Mouse (Mus musculus): ENCODE results near the gene Hist1h4k.
"Not testable (repeated sequence)": the region's sequence is repeated elsewhere in the genome, so short reads cannot be mapped to it uniquely, and the experiment has no call there.

The Hist1h4k gene

GRCm38 (mm10) chr13:21750159-21751017 is at the start of gene Hist1h4k:
Hist1h4k (minus strand) TSS chr13:21750505.
- peak; percentile 84 for DNase-seq (ENCODE audit: low read depth)

- not testable (repeated sequence) for DNase-seq (ENCODE audit: low read depth)
Observed at GRCm38 (mm10) chr13:21797163-21797562, 46.9 kb upstream of the Hist1h4k start.

GRCm38 (mm10) chr13:21795584-21795983 is 45.3 kb upstream of the Hist1h4k start:
- no peak for DNase-seq (ENCODE audit: low read depth)

DNA sequence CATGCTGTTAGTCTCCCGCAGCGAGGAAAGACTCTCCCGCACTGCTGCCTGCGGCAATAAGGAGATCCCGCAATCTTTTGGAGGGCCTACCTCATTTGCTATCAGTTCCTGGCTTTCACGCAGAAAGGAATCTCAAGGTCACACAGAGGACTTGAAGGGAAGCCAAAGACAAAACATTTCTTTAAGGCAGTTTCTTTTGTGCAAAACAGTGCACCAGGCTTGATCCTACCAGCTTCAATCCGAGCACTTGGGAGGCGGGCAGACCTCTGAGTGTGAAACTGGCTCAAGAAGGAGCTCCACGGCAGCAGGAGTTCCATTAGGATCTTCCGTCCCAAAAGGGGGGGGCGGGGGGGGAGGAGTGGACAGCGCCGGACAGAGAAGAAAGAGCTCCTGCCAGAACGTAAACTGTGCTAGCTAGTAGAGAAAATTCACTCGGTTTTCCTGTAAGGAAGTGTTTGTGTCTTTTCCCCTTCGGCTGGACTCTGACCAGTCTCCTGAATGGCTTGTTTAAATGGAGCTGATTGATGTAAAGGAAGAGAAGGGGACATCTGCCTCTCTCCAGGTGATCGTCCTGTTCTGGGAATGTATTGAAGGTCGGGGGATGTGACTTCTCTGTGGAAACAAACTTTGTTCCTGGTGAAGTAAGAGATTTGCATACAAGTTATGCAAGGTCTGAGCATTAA is 40.4 kb upstream of the Hist1h4k start:
- DNase-seq (ENCODE audit: low read depth) = no peak

DNA sequence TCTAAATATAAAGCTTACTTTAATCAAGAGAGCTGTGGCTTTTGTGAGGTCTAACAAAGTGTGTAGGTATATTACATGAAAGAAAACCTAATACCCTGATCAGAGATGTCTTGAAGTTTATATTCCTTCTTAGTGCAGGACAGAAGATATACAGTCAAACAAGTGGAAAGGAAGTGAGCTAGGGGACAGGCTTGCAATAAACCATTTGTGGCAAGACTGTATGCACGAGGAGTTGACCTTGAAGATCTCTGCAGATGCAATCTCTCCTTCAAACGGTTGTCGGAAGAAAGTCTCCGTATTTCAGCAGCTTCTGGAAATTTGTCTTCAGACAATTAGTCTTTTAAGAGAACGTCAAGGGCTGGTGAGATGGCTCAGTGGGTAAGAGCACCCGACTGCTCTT is 39.6 kb upstream of the Hist1h4k start:
- DNase-seq (ENCODE audit: low read depth) = no peak

GRCm38 (mm10) chr13:21787760-21788593 is 37.7 kb upstream of the Hist1h4k start:
- DNase-seq (ENCODE audit: low read depth) = no peak

- peak; percentile 94 for DNase-seq (ENCODE audit: low read depth)
Observed at GRCm38 (mm10) chr13:21786899-21787629, 36.8 kb upstream of the Hist1h4k start, which contains the start of the genes Hist1h2an and Hist1h2bp. Hist1h2an (minus strand) TSS chr13:21787218. Hist1h2bp (plus strand) TSS chr13:21787461.

GRCm38 (mm10) chr13:21786189-21786898 is 36.0 kb upstream of the Hist1h4k start:
- DNase-seq (ENCODE audit: low read depth) = peak; percentile 56

DNA sequence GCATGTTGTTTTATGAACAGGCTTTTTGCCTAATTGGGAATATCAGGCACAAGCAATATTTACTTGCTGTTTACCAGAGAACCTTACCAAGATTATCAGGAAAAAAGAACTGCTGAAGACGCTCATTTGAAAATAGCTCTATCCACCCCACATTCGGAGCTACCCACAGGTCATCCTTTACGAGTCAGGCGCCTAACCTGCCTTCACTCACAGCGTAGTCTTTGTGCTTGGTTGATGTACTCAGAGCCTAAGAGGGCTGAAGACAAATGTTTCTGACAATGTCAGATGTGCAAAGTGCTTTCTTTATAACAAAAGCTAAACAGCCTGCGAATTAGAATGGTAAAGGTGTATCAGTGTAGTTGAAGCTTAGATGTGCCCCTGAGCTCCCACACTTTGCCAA is 34.0 kb upstream of the Hist1h4k start:
- no peak for DNase-seq (ENCODE audit: low read depth)

DNA sequence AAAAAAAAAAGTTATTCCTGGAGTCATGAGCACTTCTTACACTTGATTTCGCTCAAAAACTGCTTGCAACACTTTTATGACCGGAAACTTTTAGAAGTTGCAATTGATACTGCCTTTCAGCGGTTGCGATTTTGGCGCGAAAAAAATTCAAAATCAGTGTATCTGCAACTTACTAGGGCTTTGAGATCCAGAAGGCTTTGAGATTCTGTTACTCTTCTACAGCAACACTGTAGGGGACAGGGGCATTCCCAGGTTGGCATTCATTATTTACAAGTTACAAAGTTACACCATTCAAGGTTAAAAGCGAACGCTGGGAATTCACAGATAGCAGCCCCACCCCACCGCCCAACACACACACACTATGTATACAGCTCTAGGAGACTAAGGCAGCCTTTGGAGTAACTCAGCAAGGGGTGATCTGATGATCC is 33.4 kb upstream of the Hist1h4k start:
- peak; percentile 61 for DNase-seq (ENCODE audit: low read depth)

DNA sequence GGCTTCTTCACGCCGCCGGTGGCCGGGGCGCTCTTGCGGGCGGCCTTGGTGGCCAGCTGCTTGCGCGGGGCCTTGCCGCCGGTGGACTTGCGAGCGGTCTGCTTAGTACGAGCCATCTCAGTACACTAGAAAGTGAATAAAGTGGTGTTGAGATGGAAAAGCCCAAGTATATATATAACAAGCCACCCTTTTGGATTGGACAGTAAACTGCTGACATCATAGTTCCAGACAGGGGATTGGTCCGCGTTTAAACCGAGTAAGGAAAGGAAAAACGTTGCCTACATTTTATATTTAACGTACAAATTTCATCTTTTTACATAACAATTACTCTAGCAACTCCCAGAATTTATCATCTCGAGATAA is 32.9 kb upstream of the Hist1h4k start, which contains the start of gene Hist1h3i:
TSS of gene Hist1h3i (minus strand) at position 116 of the 363 bp plus-strand sequence.
- peak; percentile 91 for DNase-seq (ENCODE audit: low read depth)

DNA sequence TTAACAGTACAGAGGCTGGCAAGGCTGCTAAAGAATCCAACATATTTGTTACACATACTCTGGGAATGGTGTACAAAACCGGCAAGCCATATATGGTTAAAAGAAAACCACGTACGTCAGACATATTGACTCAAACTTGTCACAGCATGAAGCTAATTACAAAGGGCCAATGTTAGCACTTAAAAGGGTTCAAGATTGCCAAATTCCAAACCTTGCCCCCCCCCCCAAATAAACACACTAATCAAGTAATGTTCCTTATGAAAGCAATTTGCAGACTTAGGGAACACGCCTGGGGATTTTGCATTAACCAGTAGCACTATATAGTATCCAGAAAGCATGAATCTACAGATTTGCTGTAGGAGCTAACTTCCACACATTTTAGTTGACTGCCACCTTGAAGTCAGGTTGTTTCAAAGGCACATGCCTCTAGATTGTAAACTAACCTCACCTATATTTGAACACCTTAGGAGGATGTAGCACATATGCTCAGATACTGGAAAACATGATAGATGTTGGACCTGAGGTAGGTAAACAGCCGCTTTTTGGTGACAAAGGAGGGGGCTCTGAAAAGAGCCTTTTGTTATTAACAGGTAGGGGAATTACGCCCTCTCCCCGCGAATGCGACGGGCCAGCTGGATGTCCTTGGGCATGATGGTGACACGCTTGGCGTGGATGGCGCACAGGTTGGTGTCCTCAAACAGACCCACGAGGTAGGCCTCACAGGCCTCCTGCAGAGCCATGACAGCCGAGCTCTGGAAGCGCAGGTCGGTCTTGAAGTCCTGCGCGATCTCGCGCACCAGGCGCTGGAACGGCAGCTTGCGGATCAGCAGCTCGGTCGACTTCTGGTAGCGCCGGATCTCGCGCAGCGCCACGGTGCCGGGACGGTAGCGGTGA is 32.3 kb upstream of the Hist1h4k start:
- DNase-seq (ENCODE audit: low read depth) = peak; percentile 66

- DNase-seq (ENCODE audit: low read depth) = no peak
Observed at GRCm38 (mm10) chr13:21781639-21782038, 31.3 kb upstream of the Hist1h4k start.

DNA sequence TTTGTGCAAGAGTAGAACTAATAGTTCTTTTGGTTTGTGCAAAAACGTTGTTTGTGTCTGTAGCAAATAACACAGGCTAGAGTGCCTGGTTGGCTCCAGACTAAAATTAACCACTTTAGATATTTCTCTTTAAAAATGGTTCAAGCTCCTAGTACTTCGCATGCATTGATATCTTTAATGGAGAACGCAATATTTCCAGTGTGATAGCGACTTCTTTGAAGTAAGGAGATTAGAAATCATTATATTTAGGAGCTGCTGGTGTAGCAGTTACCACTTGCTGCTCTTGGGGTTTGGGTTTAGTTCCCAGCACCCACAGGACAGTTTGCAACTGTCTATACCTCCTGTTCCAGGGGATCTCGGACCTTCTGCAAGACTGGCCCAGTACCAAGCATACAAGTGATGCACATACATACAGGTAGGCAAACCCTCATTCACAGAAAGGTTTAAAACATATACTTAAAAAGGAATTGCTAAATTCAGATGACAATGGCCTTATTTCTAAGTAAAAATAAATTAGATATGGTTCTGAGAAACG is 30.8 kb upstream of the Hist1h4k start:
- no peak for DNase-seq (ENCODE audit: low read depth)

- peak; percentile 83 for DNase-seq (ENCODE audit: low read depth)
Observed at GRCm38 (mm10) chr13:21779767-21780731, 29.7 kb upstream of the Hist1h4k start, which contains the start of gene Hist1h1b. Hist1h1b (minus strand) TSS chr13:21780625.

DNA sequence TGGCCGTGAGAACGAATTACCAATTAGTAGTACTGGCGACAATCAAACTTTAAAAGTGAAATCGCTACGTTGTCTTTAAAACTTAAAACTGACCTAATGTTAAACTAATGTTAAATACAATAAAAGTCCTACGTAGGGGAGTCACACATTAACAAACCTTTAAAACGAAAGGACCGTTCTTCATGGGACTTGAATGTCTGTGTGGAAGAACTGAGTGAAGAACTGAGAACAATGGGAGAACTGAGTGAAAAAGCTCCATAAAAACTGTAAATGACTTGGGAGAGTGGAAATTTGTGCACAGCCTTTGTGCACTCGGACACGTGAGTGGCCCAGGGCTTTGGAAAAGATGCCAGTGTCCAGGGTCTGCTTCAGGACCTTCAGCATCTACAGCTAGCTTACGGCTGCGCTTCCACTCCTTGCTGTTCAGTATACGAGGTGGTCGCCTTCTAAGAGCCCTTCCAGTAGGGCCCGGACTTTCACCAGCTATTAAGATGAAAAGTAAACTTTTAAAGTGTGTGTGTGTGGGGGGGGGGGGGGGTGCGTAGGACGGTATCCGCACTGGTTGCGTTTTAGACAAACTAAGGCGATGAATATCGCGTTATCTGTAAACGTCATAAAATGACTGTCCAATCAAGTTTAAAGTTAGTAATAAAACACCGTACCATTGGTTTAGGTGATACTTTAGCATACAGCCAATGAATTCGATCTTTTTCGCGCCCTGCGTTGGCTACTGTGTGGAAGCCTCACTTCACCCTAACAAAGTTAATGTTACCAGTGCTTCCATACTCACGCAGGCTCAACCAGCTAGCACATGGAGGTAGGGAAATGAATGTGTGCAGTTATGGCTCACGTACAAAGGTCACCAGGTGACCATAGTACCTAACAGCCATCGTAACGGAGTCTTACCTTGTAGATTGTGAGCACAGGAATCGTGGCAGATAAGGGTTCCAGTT is 28.8 kb upstream of the Hist1h4k start:
- peak; percentile 92 for DNase-seq (ENCODE audit: low read depth)

GRCm38 (mm10) chr13:21755707-21756106 is 5.4 kb upstream of the Hist1h4k start:
- DNase-seq (ENCODE audit: low read depth) = no peak
